Mouse (Mus musculus) urinary bladder, postnatal 4 days (tissue): Measurements from ENCODE around the gene Rufy4.

Experiments
- DNase-seq, 2 experiments: peaks; one replicate each; pipeline ENCODE4 v3.0.0; 2021 to 2022; ENCODE audit warnings: low spot score in 2 of 2

The Rufy4 gene

DNA sequence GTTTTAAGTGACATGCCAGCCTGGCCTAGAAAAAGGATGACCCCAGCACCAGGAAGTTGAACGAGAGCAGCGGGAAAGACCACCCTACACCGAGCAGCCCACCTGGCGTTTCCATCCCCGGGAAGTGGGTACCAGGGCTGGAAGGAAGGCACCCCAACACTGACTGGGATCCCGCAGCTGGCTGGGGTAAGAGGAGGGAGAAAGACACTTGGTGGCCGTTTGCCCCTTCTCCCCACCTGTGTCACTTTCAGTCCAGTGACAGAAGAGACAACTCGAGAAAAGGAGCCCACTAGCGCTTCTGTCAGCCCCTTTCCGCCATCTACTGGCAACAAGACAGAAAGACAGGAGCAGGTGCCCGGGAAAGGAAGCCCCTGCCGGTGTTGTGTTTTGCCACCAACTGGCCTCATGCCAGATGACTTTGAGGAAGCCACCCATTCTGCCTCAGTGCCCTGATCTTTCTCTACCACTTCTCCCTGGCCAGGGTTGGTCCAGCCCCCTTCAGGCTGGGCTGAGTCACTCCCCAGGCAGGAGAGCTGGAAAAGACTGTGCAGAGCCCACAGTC is at the start of gene Rufy4:
Gene Rufy4, plus strand, starts transcription at position 551 of the 562 bp plus-strand sequence.
- DNase-seq, result peak; percentile 61 to 66

DNA sequence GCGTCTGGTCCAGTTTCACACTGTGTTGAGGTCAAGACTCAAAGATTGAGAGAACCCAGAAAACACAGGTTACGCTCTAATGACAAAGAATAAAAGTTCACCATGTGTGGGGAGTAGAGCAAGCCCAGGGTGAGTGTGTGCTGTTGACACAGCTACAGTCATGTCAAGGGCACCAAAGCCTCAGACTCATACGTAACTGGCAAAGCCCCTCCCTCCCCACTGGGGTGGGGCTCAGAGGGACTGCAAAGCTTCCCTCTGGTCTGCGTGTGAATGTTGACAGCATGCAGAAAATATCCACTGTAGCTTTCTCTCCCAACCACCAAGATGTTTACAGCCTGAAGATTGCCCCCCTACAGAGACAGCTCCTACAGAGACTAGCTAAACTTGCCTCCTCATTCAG is 49.1 kb upstream of the Rufy4 start:
- DNase-seq, result no peak

DNA sequence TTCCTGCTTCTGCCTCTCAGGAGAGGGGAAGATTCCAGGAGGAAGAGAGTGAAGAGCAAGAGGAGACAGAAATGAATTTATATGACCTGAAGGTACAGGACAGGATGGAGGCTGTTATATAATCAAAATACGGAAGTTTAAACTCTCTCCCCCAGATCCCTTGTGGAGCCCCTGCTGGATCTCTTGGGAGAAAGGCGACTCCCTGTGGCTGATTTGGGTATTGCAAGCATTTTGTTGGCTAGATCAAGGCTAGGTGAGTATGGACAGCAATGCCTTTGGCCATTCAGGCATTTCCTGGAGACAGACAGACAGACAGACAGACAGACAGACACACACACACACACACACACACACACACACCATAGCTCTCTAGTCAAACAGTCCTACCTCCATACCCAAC is 48.0 kb upstream of the Rufy4 start:
- DNase-seq, result peak; percentile 68 to 89

DNA sequence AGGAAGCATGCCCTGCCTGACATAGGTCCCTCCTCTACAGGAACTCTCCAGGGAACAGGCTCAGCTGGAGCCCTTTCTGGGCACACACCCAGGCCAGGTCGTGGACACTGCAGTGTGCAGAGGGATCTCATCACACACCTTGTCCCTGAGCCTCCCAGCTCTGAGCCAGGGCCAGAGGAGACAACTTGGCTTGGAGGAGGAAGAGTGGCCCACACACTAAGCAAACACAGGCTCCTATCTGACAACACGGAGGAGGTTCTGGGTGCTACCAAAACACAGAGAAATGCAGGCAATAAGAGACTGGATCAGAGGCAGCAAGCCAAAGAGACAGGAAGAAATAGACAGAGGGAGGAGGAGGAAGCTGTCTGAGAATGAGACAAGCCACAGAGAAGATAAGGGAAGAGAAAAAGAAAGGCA is 43.8 kb upstream of the Rufy4 start:
- DNase-seq, result no peak

DNA sequence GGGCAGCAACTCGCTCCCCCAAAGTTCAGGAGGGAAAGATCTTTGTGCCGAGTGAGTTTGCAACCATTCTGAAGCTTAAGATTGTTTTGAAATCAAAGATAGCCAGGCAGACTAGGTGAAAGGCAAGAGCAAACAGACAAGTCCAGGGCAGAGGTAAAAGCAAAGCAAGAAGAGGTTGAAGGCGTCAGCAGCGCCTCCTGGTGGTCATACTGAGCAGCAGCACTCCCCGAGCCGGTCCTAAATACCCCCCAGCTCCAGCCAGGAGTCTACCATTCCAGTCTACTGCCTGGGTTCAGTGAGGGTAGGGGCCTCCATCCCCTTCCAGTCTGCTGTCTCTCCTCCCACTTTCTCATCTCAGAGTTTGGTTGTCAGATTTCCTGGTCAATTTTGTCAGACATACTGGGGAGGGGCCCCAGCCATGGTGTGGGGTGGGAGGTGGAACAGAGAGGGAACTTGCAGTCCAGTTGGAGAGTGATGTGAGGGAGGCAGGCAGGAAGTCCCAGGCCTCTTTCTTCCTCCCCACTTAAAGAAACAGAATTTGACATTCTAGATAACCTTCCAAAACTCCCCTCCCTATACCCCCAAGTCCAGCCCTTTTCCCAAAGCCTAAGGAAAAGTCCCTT is 42.4 kb upstream of the Rufy4 start:
- peak in 1 of 2 experiments; percentile 64 for DNase-seq

DNA sequence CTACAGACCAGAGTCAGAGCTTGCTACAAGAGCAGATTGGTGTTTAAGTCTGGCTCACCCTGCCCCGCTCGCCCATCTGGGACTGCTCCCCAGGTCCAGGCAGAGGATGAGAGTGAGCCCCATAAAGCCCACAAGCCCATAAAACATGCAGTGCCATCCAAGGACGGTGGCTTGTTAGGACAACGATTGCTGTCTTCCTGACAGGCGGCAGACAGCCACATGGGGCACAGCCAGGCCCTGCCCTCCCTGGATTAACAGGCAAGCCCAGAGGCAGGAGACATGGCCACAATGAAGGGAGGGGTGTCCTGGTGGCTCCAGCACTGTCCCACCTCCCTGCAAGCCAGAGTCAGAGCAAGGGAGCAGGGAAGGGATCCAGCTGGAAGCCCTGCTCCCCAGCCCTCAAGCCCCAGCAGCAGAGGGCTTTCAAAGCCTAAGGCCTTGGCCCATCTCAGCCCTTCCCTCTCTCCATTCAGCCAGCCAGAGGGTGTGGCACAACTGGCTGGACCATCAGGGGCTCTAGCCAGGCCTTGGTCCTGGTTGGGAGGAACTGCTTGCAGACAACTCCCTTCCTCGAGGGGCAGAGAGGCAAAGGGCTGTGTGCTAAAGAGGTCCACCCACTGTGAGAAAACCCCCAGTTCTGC is 41.2 kb upstream of the Rufy4 start:
- peak in 1 of 2 experiments; percentile 70 for DNase-seq

DNA sequence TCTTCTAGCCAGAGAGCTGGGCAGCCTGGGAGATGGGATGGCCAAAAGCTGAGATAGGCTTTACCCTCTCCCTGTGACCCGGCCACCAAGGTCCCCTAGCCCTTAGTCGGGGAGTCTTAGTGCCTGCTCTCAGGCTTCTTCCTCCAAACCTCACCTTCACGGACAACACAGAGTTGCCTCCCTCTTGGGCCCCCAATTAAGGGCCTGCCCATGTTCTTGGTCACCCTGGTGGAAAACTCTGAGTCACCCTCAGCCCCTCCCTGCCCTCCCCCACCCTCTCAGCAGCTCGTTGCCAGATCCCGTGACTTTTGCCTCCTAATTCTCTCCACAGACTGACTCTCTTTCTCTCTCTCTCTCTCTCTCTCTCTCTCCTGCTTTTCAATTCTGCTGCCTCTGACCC is 40.6 kb upstream of the Rufy4 start:
- DNase-seq, result no peak

DNA sequence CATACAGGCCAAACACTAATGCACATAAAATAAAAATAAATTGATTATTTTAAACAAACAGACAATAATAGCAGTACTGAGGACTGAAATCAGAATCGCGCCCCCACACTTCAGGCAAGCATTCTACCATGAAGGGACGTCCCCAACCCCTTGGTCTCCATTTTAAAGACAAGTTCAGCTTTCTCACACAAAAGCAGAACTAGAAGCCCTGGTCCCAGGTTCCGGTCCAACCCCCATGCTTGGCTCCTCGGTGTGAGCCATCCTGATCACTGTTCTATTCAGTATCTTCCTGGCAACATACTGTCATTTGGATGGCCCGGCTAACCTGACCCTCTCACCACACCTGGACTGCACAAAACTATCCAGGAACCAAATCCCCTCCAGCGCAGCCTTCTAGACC is 39.8 kb upstream of the Rufy4 start:
- no peak for DNase-seq

DNA sequence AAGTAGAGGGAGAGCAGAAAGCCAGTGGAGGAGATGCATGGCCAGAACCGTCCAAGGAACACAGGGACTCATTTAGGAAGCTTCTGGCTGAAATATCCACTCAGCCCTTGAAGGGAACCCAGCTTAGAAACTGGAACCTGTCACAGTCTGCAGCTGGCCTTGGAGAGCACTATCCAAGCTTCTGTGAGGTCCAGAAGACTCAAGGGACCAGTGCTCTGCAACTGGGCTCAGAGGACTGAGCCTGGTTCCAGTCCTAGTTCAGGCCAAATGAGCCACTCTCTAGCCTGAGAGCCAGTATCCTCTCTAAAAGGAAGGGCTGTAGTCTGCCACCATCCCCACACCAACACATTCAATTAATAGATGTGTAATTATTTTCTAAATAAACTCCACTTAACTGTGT is 36.8 kb upstream of the Rufy4 start:
- no peak for DNase-seq

DNA sequence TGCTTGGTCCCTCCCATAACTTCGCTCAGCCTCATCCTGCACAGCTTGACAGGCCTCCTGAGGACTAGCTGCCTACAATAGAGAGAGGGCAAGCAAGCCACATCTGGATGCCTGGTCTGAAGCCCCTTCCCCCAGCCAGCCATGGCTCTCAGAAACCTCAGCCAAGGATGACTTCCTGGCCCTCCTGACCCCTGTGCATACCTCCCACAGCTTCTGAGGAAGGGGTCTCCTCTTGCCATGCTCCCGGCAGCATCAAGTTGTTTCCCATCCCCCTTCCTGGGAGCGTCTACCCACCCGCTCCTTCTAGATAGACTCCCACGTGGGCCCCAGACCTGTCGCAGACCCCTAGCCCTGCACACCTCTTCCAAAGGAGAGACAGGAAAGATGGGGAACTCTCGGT is 35.0 kb upstream of the Rufy4 start:
- DNase-seq, result no peak

DNA sequence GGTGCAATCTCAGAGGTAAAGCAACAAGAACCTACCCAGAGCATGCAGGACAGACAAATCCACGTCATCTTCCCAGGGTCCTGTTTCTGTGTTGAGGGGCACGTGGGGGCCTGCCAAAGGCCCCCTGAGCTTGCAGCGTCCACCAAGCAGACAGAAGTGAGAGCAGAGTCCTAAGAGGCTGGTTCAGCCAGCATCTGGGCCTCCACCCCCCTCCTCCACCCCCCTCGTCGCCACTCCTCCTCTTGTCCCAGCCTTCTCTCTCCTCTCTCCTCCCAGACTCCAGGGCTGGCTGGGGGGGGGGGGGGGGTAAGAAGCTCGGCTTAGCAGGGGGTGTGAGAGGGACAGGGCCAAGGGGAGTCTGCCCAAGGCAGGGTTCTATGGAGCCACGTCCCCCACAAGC is 34.2 kb upstream of the Rufy4 start:
- no peak for DNase-seq

DNA sequence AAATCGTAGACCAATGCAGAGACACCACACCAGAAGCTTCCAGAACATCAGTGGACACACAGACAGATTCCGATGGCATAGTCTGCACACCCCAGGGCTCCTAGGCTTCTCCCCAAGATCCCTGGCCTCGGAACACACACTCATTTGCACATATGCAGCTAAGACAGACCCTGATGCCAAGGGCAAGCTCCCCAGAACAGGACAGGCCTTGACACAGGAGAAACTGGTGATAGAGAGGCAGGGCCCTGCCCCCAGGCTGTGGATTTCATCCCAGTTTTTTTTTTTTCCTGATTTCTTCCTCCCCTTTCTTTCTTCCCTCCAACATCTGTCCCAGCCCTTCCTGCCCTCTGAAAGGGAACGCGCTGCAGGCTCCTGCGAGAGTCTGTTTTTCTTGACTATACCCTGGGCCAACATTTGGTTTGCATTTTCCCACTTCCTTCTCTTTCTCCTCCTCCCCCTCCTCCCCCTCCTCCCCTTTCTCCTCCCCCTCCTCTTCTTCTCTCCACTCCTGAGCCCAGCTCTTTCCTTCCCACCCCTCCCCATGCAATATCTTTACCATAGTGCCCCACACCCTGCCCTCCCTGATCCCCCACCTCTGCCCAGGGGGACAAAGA is 33.6 kb upstream of the Rufy4 start:
- no peak for DNase-seq

DNA sequence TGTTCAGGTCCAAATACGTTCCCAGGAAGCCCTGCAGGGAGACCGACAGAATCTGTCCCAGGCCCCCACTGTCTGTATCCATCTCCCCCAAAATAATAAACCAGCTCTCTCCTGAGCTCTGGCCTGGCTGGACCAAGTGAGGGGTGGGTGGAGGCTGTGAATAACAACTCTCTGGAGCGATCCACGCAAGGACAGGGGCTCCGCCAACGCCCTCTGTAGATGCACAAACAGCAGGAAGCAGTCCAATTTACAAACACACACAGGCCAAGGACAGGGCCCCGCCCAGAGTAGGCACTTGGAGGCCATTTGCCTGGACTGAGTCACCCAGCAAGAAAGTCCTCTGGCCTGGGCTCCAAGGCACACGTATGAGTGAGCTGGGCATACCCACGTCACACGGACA is 33.1 kb upstream of the Rufy4 start:
- DNase-seq, result peak in 1 of 2 experiments; percentile 70

DNA sequence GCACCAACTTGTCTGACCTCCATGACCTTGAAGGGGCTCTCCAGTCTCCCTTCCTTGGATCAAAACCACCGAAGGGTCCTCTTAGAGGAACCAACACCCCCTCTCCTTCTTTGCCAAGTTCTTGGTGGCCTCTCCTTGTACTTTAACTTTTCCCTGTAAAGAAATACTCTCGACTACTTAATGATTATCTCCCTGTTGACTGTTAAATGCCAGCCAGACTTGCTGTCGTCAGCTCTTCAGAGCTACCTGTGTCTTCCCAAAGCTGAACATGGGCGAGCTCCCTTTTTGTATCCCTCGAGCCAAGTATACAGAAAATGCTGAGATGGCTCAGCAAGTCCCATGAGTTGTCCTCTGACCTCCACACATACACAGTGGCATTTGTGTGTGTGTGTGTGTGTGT is 31.9 kb upstream of the Rufy4 start:
- no peak for DNase-seq

DNA sequence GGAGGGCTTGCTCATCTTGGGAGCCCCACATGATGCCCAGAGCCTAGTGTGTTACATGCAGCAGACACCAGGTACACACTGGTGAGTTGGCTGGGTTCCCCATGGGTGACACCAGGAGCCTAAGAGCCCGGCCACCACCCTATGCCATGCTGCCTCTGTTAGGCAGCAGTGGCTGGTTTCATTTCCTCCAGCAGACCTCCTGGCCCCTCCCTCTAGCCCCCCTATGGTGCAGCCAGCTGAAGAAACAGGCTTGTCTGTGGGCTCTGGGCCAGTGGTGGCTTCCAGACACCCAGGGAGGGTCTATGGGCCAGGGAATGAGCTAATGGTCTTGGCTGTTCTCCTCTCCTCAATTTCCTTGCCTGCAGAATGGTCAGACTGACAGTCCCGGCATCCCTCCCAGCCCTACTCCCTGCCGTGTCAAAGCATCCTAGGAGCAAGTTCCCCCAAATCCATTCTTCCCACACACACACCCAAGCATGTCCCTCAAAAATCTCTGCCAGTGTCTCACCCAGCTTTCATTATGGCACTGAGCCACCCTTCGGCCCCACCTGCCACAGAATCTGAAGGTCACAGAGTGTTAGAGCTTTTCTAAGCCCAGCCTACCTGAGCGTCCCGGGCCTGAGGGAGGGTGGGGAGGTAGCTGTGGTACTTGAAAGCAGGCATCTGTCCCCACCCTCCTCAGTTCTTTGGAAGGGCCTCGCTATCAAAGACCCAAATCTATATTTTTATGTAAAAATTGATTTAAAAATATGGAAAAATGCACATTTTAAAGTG is 30.7 kb upstream of the Rufy4 start:
- DNase-seq, result no peak

DNA sequence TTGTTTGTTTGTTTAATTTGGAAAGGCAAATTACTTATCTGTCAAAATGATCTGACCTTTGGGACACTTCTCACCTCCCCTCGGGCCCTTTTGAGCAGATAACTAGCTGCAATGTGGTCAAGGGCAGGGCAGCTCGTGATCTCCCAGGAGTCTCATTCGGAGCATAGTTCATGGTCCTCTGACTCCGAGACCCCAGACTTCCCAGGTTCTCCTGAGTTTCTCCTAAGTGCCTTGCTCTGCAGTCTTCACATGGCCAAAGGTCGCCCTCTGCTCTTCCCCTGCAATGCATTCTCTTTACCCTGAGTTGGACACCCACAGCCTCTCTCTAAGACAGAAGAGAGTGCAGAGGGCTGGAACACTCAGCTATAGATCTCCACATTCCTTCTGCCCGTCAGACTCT is 30.0 kb upstream of the Rufy4 start:
- no peak for DNase-seq

DNA sequence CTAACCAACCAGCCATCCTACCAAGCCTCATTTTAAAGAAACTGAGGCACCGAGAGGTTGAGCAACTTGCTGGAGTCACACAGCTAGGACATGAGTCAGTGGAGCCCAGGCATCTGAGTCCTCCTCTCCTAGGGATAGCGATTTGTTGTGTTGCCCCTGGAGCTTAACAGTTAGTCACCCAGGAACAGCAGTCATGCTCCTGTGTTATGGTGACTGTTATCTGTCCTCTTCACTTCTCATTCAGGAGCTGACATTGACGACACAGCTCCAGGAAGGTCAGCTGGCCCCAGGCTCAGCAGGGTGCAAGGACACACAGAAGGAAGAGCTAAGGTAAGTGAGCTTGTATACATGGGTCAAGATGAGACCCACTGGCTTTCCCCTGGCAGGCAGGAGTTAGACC is 29.6 kb upstream of the Rufy4 start:
- DNase-seq, result no peak

DNA sequence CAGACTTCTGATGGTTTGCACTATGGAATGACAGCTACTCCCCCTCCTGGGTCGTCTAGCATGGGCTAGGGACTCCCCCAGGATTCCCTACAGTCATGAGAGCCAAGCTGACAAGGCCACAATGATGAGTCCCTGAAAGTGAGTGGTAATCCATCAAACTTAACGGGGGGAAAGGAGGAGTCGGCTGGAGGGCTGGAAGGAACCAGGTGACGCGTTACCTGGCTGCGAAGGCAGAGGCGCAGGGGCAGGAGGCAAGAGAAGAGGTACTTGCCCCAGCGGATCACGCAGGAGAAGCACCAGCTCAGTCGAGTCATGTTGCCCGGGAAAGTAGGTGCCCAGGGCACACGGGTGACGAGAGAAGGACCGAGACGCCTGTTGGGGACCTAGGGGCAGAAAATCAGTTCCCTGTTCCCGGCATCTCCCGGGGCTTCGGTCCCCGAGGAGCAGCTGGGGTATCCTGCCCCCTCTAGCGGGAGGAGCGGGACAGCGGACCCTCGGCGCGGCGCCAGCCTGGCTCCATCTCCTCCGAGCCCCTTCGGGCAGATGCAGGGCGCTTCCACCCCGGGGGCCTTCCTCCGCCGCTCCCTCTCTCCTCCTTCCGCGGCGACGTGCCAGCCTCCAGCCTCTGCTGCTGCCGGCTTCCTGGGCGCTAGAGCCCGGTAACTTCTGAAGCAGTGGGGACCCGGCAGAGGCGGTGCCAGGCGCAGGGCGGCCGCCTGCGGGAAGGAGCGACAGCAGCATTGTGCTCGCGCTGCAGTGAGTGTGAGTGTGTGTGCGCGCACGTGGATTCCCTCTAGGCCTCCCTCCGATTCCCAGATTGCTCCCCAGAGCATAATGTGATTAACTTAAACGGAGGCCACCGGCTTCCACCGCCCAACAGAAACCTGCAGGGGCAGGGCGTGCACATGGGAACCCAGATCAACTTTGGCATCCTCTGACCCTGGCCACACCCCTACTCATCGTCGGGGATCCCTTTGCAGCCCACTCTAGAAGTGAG is 27.0 kb upstream of the Rufy4 start:
- peak; percentile 59 to 67 for DNase-seq

DNA sequence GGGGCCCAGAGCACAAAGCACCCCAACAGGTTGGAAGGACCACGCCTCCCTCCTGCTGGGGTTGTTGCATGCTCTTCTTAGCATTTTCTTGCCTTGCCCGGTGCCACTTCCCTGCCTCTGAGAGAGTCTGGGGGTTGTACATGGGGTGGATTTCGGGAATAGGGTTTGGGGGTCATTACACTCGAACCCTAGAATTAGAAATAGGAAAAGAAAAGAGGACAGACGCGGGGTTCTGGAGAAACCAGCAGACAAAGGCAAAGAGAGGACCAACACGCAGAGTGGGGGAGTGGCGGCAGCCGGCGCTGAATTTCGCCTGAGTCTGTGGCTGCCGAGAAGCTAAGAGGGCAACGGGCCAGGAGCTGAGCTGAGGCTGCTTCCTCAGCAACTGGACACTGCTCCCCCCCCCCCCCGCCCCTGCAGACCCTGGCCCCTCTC is 26.3 kb upstream of the Rufy4 start:
- peak; percentile 50 to 72 for DNase-seq

DNA sequence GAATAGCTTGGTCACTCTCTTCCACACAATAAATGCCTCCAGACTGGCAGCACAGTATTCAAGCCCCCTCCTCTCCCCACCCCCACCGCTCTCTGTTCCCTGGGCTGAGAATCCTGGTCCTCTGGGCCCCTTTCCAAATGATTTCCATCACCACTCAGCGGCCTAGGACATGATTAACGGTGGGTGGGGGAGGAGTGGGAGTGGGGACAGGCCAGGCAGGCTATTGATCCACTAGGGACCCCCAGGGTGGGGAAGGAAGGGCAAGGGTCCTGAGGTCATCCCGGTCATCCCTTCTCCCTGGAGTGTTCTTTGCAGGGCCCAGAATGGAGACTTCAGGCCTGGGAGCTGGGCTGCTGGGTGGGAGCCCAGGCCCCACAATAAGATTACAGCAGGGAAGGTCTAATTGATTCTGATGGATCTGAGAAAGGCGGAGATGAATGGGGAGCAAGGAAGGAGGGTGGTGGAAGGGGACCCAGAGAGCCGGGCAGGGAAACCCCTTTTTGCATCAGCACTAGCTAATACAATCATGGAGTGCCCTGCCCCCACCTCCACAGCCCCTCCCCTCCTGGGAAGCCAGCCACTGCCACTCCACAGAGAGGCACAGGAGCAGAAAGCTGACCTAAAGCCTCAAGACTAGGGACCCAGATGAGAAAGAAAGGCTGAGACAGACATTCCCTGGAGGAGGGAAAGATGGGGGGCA is 21.5 kb upstream of the Rufy4 start:
- DNase-seq, result no peak
